Mouse (Mus musculus): ENCODE data around the gene Mblac2. TPM values are rescaled to one million over a fixed set of nuclear protein-coding genes. Genes with fewer than 3 reads are reported as not detected.

The Mblac2 gene
- 20.3 and 21.7 TPM in 2 replicates for polyA plus RNA-seq (2015; fragmentation: Nextera tagmentation; extraction: Ambion mirVana)

GRCm38 (mm10) chr13:81710775-81711545 lies at the start of gene Mblac2, which contains the start of gene Polr3g:
Mblac2 (plus strand) TSS chr13:81711341.
Polr3g (minus strand) TSS chr13:81711013.
- under 1% methylated on average over 61 of the region's 61 CpGs for WGBS
- H3K9ac ChIP-seq (replicated peaks) = peak within 1 kb of the TSS; percentile 75
- ATAC-seq = peak; percentile 97
- peaks cover 3% of the 10 kb centered on the region; the same call in 1 of the 2 replicates for H3K27me3 ChIP-seq
- no peaks in the 10 kb centered on the region for H3K9me3 ChIP-seq
- H3K36me3 ChIP-seq = no peaks in the 10 kb centered on the region
- H3K4me2 ChIP-seq (replicated peaks) = peak within 1 kb of the TSS; percentile 97
- peaks cover 18% of the 10 kb centered on the region for H3K4me1 ChIP-seq (replicated peaks)
- H3K4me3 ChIP-seq (replicated peaks) = peak within 1 kb of the TSS; percentile 83
- peak within 1 kb of the TSS; percentile 92 for H3K27ac ChIP-seq

GRCm38 (mm10) chr13:81663566-81664330 lies 47.4 kb upstream of the Mblac2 start:
- peak; percentile 27; the same call in 1 of the 2 replicates for ATAC-seq
- Histone ChIP-seq H3K9ac (replicated peaks) (no peak overlapping the region), H3K9me3 (no peaks in the 10 kb centered on the region), H3K4me1 (replicated peaks) (peaks cover 13% of the 10 kb centered on the region), H3K4me3 (replicated peaks) (no peak overlapping the region), H3K36me3 (peaks cover 43% of the 10 kb centered on the region), H3K4me2 (replicated peaks) (no peak overlapping the region), H3K27me3 (no peaks in the 10 kb centered on the region), H3K27ac (no peak overlapping the region)
- 85% methylated on average over 12 of the region's 12 CpGs for WGBS

- Histone ChIP-seq H3K9me3 (no peaks in the 10 kb centered on the region), H3K4me1 (replicated peaks) (peaks cover 7% of the 10 kb centered on the region), H3K27me3 (no peaks in the 10 kb centered on the region), H3K9ac (replicated peaks) (no peak overlapping the region), H3K36me3 (peaks cover 49% of the 10 kb centered on the region), H3K27ac (no peak overlapping the region), H3K4me3 (replicated peaks) (no peak overlapping the region), H3K4me2 (replicated peaks) (no peak overlapping the region)
- no peak for ATAC-seq
- WGBS = 91% methylated on average over 5 of the region's 5 CpGs
These were observed 46.8 kb upstream of the Mblac2 start for GRCm38 (mm10) chr13:81664331-81664698.

- Histone ChIP-seq H3K9ac (replicated peaks) (no peak overlapping the region), H3K4me2 (replicated peaks) (no peak overlapping the region), H3K9me3 (no peaks in the 10 kb centered on the region), H3K4me3 (replicated peaks) (no peak overlapping the region), H3K36me3 (peaks cover 54% of the 10 kb centered on the region), H3K27ac (no peak overlapping the region), H3K27me3 (no peaks in the 10 kb centered on the region), H3K4me1 (replicated peaks) (no peaks in the 10 kb centered on the region)
- ATAC-seq = no peak
- 92% methylated on average over 5 of the region's 5 CpGs for WGBS
These were observed 43.4 kb upstream of the Mblac2 start for GRCm38 (mm10) chr13:81667713-81668112.

GRCm38 (mm10) chr13:81675333-81675732 lies 35.8 kb upstream of the Mblac2 start:
- no peak overlapping the region for H3K27ac ChIP-seq
- no peak for ATAC-seq
- no peaks in the 10 kb centered on the region for H3K4me1 ChIP-seq (replicated peaks)
- 91% methylated on average over 8 of the region's 8 CpGs for WGBS
- H3K9me3 ChIP-seq = no peaks in the 10 kb centered on the region
- H3K36me3 ChIP-seq = peaks cover 18% of the 10 kb centered on the region
- no peak overlapping the region for H3K4me3 ChIP-seq (replicated peaks)
- no peak overlapping the region for H3K9ac ChIP-seq (replicated peaks)
- H3K27me3 ChIP-seq = no peaks in the 10 kb centered on the region
- H3K4me2 ChIP-seq (replicated peaks) = no peak overlapping the region

GRCm38 (mm10) chr13:81683107-81683506 lies 28.0 kb upstream of the Mblac2 start:
- H3K4me2 ChIP-seq (replicated peaks) = no peak overlapping the region
- H3K9ac ChIP-seq (replicated peaks) = no peak overlapping the region
- no peak for ATAC-seq
- no peak overlapping the region for H3K4me3 ChIP-seq (replicated peaks)
- no peak overlapping the region for H3K27ac ChIP-seq
- no peaks in the 10 kb centered on the region for H3K4me1 ChIP-seq (replicated peaks)
- no peaks in the 10 kb centered on the region for H3K9me3 ChIP-seq
- 94% methylated on average over 3 of the region's 3 CpGs for WGBS
- H3K27me3 ChIP-seq = no peaks in the 10 kb centered on the region
- peaks cover 5% of the 10 kb centered on the region; the same call in 1 of the 2 replicates for H3K36me3 ChIP-seq

GRCm38 (mm10) chr13:81684258-81684657 lies 26.9 kb upstream of the Mblac2 start:
- Histone ChIP-seq H3K36me3 (peaks cover 5% of the 10 kb centered on the region; the same call in 1 of the 2 replicates), H3K4me2 (replicated peaks) (no peak overlapping the region), H3K27ac (no peak overlapping the region), H3K4me3 (replicated peaks) (no peak overlapping the region), H3K4me1 (replicated peaks) (no peaks in the 10 kb centered on the region), H3K27me3 (no peaks in the 10 kb centered on the region), H3K9me3 (no peaks in the 10 kb centered on the region), H3K9ac (replicated peaks) (no peak overlapping the region)
- no peak for ATAC-seq
- WGBS = 92% methylated on average over 5 of the region's 5 CpGs

- Histone ChIP-seq H3K4me2 (replicated peaks) (no peak overlapping the region), H3K4me3 (replicated peaks) (no peak overlapping the region), H3K36me3 (peaks cover 5% of the 10 kb centered on the region; the same call in 1 of the 2 replicates), H3K9ac (replicated peaks) (no peak overlapping the region), H3K4me1 (replicated peaks) (no peaks in the 10 kb centered on the region), H3K27ac (no peak overlapping the region), H3K9me3 (no peaks in the 10 kb centered on the region), H3K27me3 (no peaks in the 10 kb centered on the region)
- WGBS = 92% methylated on average over 3 of the region's 3 CpGs
- ATAC-seq = no peak
These were observed 26.3 kb upstream of the Mblac2 start for GRCm38 (mm10) chr13:81684884-81685283.

GRCm38 (mm10) chr13:81689587-81689986 lies 21.6 kb upstream of the Mblac2 start:
- Histone ChIP-seq H3K4me1 (replicated peaks) (0 out of 2 replicates have a peak, but pooled peaks cover 4% of the 10 kb centered on the region), H3K9ac (replicated peaks) (no peak overlapping the region), H3K4me3 (replicated peaks) (no peak overlapping the region), H3K27me3 (no peaks in the 10 kb centered on the region), H3K36me3 (no peaks in the 10 kb centered on the region), H3K27ac (no peak overlapping the region), H3K9me3 (no peaks in the 10 kb centered on the region), H3K4me2 (replicated peaks) (no peak overlapping the region)
- 92% methylated on average over 3 of the region's 3 CpGs for WGBS
- no peak for ATAC-seq

GRCm38 (mm10) chr13:81690477-81690876 lies 20.7 kb upstream of the Mblac2 start:
- no peak overlapping the region for H3K4me3 ChIP-seq (replicated peaks)
- H3K4me2 ChIP-seq (replicated peaks) = no peak overlapping the region
- ATAC-seq = no peak
- H3K9me3 ChIP-seq = no peaks in the 10 kb centered on the region
- no peaks in the 10 kb centered on the region for H3K36me3 ChIP-seq
- H3K4me1 ChIP-seq (replicated peaks) = 0 out of 2 replicates have a peak, but pooled peaks cover 4% of the 10 kb centered on the region
- H3K27me3 ChIP-seq = no peaks in the 10 kb centered on the region
- no peak overlapping the region for H3K27ac ChIP-seq
- H3K9ac ChIP-seq (replicated peaks) = no peak overlapping the region
- 83% methylated on average over 10 of the region's 10 CpGs for WGBS

GRCm38 (mm10) chr13:81691606-81692005 lies 19.5 kb upstream of the Mblac2 start:
- H3K27ac ChIP-seq = no peak overlapping the region
- H3K9me3 ChIP-seq = no peaks in the 10 kb centered on the region
- no peak overlapping the region for H3K4me2 ChIP-seq (replicated peaks)
- WGBS = 53% methylated on average over 9 of the region's 9 CpGs
- no peak overlapping the region for H3K9ac ChIP-seq (replicated peaks)
- H3K36me3 ChIP-seq = no peaks in the 10 kb centered on the region
- no peaks in the 10 kb centered on the region for H3K27me3 ChIP-seq
- 0 out of 2 replicates have a peak, but pooled peaks cover 4% of the 10 kb centered on the region for H3K4me1 ChIP-seq (replicated peaks)
- H3K4me3 ChIP-seq (replicated peaks) = no peak overlapping the region
- peak; percentile 43; the same call in 1 of the 2 replicates for ATAC-seq

GRCm38 (mm10) chr13:81694446-81694845 lies 16.7 kb upstream of the Mblac2 start:
- no peak overlapping the region for H3K4me2 ChIP-seq (replicated peaks)
- H3K9ac ChIP-seq (replicated peaks) = no peak overlapping the region
- no peaks in the 10 kb centered on the region for H3K36me3 ChIP-seq
- ATAC-seq = no peak
- WGBS = 93% methylated on average over 12 of the region's 12 CpGs
- H3K9me3 ChIP-seq = 0 out of 2 replicates have a peak, but pooled peaks cover 3% of the 10 kb centered on the region
- H3K27ac ChIP-seq = no peak overlapping the region
- 0 out of 2 replicates have a peak, but pooled peaks cover 4% of the 10 kb centered on the region for H3K4me1 ChIP-seq (replicated peaks)
- H3K4me3 ChIP-seq (replicated peaks) = no peak overlapping the region
- H3K27me3 ChIP-seq = no peaks in the 10 kb centered on the region

Measured in midbrain, embryonic 13.5 days (tissue).